Mouse (Mus musculus) small intestine, adult 10 weeks (tissue): ENCODE results near the gene Klf4. TPM values are rescaled to one million over a fixed set of nuclear protein-coding genes. Genes with fewer than 3 reads are reported as not detected.

Source experiments
- polyA plus RNA-seq: library from polyadenylated mRNA; stranded (reverse); fragments of 350-450 nt; fragmentation: Illumina TruSeq; extraction: RNeasy Lipid Tissue Mini Kit (QIAGEN cat#74804); gene quantifications from one replicate; pipeline ENCODE4 v1.2.3, GENCODE M21; 2014; ENCODE audit warnings: low replicate concordance

The Klf4 gene
- 208 TPM for polyA plus RNA-seq

DNA sequence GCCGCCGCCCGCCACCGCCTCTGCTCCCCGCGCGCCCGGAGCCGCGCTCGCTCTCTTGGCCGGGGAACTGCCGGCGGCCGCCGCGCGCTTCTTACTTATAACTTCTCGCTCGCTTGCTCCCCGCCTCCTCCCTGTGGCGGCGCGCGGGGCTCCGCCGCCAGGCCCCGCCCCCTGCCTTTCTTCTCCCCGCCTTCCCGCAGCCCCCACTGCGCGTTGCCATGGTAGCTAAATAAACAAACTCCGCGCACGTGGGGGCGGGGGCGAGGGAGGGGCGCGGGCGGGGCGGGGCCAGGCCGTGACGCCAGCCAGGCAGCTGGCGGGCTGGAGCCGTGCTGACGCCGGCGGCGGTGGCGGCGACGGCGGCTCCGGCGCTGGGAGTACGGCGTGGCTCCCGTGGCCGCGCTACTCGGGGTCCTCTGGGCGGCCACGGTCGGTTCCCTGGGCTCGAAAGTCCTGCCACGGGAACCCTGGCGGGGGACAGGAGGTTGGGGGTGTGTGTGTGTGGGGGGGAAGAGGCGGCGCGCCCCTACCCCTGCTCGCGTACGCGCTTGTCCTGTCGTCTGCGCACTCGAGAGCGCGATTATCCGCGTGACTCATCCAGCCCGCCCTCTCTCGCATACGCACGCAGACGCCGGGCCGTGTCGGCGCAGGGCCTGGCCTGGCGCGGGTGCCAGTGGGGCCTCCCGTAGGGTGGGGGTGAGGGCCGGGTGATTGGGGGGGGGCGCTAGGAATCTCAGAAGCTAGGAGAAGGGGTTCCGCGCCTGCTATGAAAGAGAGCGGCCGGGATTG lies at the start of gene Klf4:
TSS of gene Klf4 (minus strand) at position 60 of the 789 bp plus-strand sequence.

Other genes starting within 250 kb of the Klf4 start
- 184 TPM for gene Rad23b, start 182.4 kb downstream of the Klf4 start, polyA plus RNA-seq